Mouse (Mus musculus): ENCODE results near the gene Car12. TPM values are rescaled to one million over a fixed set of nuclear protein-coding genes. Genes with fewer than 3 reads are reported as not detected.

The Car12 gene
- polyA plus RNA-seq (2014; fragmentation: Nextera tagmentation; extraction: Ambion mirVana) = 2.6 and 3.3 TPM in 2 replicates

DNA sequence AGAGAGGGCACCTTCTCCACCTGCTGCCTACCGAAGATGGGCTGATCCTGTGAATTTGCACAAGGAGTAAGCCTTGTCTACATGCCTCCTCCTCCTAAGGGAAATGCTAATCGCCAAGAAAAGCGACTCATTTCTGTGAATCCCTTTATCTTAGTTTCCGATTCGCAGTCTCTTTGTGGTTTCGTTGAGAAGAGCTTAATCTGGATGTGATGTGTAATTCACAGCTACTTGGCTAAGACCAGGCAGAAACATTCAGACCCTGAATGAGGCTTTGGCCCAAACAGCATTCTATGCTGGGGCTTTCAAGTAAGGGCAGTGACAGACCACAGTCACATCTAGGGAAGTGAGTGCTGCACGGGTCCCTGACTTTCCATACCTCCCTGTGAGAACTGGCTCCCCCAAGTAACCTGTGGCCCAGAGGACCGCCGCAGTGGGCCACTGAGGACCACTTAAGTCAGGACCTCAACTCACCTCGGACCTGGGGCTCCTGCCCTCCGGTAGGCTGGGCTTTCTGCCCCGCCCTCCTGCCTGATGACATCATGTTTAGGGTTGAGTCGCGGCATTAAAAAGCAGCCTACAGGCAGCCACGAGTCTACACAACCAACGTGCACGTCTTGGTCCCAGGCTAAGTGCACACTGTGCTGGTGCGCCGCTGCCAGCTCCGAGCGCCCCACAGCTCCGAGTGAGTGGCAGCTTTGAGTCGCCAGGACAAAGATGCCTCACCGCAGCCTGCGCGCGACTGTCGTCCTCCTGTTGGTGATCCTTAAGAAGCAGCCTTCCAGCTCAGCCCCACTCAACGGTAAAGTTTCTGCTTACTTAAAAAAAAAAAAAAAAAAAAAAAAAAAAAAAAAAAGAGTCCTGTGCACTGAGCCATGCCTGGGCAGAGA lies at the start of gene Car12:
Gene Car12 (plus strand): TSS at position 552 of the 887 bp plus-strand sequence.
- peak within 1 kb of the TSS; percentile 61 for H3K4me2 ChIP-seq (ENCODE audit: low read length)
- peak; percentile 83 for ATAC-seq
- peaks cover 18% of the 10 kb centered on the region for H3K4me1 ChIP-seq (ENCODE audit: control insufficient read depth, insufficient read depth, low read length)
- H3K9me3 ChIP-seq (replicated peaks; ENCODE audit: control insufficient read depth, low read length) = no peaks in the 10 kb centered on the region
- no peaks in the 10 kb centered on the region for H3K27me3 ChIP-seq (replicated peaks; ENCODE audit: control insufficient read depth, insufficient read depth, low read length)
- 13% methylated on average over 29 of the region's 29 CpGs for WGBS
- no peak within 1 kb of the TSS for H3K27ac ChIP-seq (ENCODE audit: low read depth, low read length)
- H3K9ac ChIP-seq (ENCODE audit: low read length) = peak within 1 kb of the TSS; percentile 49; the same call in 1 of the 2 replicates
- DNase-seq (ENCODE audit: low spot score) = peak; percentile 64
- no peaks in the 10 kb centered on the region for H3K36me3 ChIP-seq (ENCODE audit: control insufficient read depth, insufficient read depth, low read length)
- peak within 1 kb of the TSS; percentile 31 for H3K4me3 ChIP-seq (ENCODE audit: low read depth, low read length)

DNA sequence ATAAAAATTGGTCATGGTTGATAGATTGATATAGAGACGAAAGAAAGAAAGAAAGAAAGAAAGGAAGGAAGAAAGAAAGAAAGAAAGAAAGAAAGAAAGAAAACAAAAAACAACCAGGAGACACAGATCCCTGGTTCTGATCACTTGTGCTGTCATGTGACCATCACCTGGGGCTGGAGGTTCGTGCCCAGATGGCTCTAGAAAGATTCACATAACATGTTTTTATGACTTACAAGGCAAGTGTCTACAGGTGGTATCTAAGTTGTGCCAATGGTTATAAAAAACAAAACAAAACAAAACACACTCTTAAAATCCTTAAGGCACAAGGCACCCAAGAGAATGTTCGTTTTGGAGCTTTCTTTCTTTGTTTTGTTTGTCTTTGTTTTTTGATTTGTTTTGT lies 49.7 kb upstream of the Car12 start:
- no peak for ATAC-seq

DNA sequence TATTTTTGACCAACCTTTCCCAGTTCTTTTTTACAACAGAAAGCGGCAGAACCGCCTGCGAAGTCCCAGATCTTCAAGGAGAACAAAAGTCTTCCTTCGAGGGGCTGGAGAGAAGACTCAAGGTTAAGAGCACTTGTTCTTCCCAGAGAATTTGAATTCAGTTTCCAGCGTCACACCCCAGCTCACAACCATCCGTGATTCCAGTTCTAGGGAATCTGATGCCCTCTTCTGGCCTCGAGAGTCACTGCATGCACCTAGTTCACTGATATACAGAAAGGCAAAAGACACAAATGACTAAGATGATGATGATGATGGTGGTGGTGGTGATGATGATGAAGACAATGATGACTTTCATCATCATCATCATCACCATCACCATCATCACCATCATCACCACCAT lies 48.9 kb upstream of the Car12 start:
- Histone ChIP-seq H3K9me3 (replicated peaks; ENCODE audit: control insufficient read depth, low read length) (no peaks in the 10 kb centered on the region), H3K4me1 (ENCODE audit: control insufficient read depth, insufficient read depth, low read length) (no peaks in the 10 kb centered on the region), H3K27me3 (replicated peaks; ENCODE audit: control insufficient read depth, insufficient read depth, low read length) (no peaks in the 10 kb centered on the region), H3K36me3 (ENCODE audit: control insufficient read depth, insufficient read depth, low read length) (no peaks in the 10 kb centered on the region), H3K27ac (ENCODE audit: low read depth, low read length) (no peak overlapping the region), H3K4me2 (ENCODE audit: low read length) (no peak overlapping the region), H3K9ac (ENCODE audit: low read length) (no peak overlapping the region), H3K4me3 (ENCODE audit: low read depth, low read length) (no peak overlapping the region)
- DNase-seq (ENCODE audit: low spot score) (no peak), ATAC-seq (no peak)
- WGBS = 87% methylated on average over 7 of the region's 7 CpGs

More for the DNA sequence above, 49.7 kb upstream of the Car12 start:
- H3K27me3 ChIP-seq (replicated peaks; ENCODE audit: control insufficient read depth, insufficient read depth, low read length) = no peaks in the 10 kb centered on the region
- no peaks in the 10 kb centered on the region for H3K36me3 ChIP-seq (ENCODE audit: control insufficient read depth, insufficient read depth, low read length)
- no peaks in the 10 kb centered on the region for H3K9me3 ChIP-seq (replicated peaks; ENCODE audit: control insufficient read depth, low read length)
- no peak overlapping the region for H3K9ac ChIP-seq (ENCODE audit: low read length)
- no peaks in the 10 kb centered on the region for H3K4me1 ChIP-seq (ENCODE audit: control insufficient read depth, insufficient read depth, low read length)
- 79% methylated on average over 3 of the region's 3 CpGs for whole genome bisulfite sequencing
- H3K4me2 ChIP-seq (ENCODE audit: low read length) = no peak overlapping the region
- no peak overlapping the region for H3K4me3 ChIP-seq (ENCODE audit: low read depth, low read length)
- no peak for DNase-seq (ENCODE audit: low spot score)
- H3K27ac ChIP-seq (ENCODE audit: low read depth, low read length) = no peak overlapping the region

DNA sequence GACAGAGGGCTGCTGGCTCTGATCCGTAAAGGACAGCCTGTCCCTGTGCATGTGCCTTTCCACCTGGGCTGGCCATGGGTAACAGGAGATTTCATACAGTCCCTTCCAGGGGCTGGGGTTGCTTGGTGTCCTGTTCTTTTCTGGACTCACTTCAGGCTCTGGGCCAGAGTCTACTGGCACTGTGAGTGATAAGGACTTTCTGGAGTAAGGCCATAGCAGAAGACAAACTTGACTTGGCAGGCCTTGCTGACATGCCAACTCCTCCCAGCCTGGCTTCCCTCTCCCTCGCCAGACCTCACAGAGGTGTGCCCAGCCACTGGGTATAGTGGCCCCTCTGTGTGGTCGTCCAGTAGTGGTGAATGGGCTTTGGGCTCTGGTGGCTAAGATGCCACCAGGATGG lies 47.3 kb upstream of the Car12 start:
- H3K9ac ChIP-seq (ENCODE audit: low read length) = no peak overlapping the region
- H3K4me3 ChIP-seq (ENCODE audit: low read depth, low read length) = no peak overlapping the region
- no peak overlapping the region for H3K4me2 ChIP-seq (ENCODE audit: low read length)
- no peaks in the 10 kb centered on the region for H3K27me3 ChIP-seq (replicated peaks; ENCODE audit: control insufficient read depth, insufficient read depth, low read length)
- DNase-seq (ENCODE audit: low spot score) (no peak), ATAC-seq (no peak)
- no peaks in the 10 kb centered on the region for H3K36me3 ChIP-seq (ENCODE audit: control insufficient read depth, insufficient read depth, low read length)
- no peaks in the 10 kb centered on the region for H3K4me1 ChIP-seq (ENCODE audit: control insufficient read depth, insufficient read depth, low read length)
- no peak overlapping the region for H3K27ac ChIP-seq (ENCODE audit: low read depth, low read length)
- 91% methylated on average over 3 of the region's 3 CpGs for WGBS
- H3K9me3 ChIP-seq (replicated peaks; ENCODE audit: control insufficient read depth, low read length) = no peaks in the 10 kb centered on the region

DNA sequence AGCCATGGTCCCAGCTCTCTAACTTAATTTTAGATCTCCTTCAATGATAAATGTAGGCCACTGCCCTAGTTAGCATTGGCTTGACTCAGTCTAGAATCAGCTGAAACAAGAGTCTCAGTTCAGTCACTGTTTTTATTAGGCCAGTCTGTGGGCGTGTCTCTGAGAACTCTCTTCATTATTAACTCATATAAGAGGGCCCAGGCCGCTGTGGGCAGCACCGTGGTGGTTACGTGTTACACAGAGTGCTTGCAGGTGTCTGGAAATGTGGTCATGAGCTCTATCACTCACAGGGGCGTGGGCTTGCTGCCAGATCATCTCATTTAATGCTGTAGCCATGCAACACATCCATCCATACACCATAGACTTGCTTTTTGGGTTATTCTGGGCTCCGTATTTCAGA lies 46.4 kb upstream of the Car12 start:
- Histone ChIP-seq H3K36me3 (ENCODE audit: control insufficient read depth, insufficient read depth, low read length) (no peaks in the 10 kb centered on the region), H3K4me2 (ENCODE audit: low read length) (no peak overlapping the region), H3K9me3 (replicated peaks; ENCODE audit: control insufficient read depth, low read length) (no peaks in the 10 kb centered on the region), H3K4me1 (ENCODE audit: control insufficient read depth, insufficient read depth, low read length) (no peaks in the 10 kb centered on the region), H3K9ac (ENCODE audit: low read length) (no peak overlapping the region), H3K4me3 (ENCODE audit: low read depth, low read length) (no peak overlapping the region), H3K27me3 (replicated peaks; ENCODE audit: control insufficient read depth, insufficient read depth, low read length) (no peaks in the 10 kb centered on the region), H3K27ac (ENCODE audit: low read depth, low read length) (no peak overlapping the region)
- ATAC-seq (no peak), DNase-seq (ENCODE audit: low spot score) (no peak)
- 72% methylated on average over 6 of the region's 6 CpGs for WGBS

DNA sequence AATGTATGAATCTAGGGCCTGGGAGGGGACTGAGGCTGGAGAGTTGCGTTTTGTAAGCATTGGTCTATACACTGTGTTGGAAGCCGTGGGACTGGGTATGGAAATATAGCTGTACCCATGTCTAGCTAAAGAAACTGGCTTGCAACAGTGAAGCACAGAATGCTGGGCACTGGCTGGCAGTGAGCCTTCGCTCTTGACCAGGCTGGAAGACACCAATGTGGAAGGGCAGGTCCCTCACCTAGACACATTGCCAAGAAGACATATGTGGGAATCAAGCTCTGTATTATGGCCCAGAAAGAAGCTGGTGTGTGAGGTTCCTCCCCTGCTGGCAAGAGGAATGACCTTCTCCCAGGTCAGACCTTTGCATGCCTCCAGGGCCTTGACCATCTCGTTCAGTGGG lies 45.6 kb upstream of the Car12 start:
- ATAC-seq = no peak
- Histone ChIP-seq H3K4me3 (ENCODE audit: low read depth, low read length) (no peak overlapping the region), H3K4me2 (ENCODE audit: low read length) (no peak overlapping the region), H3K27ac (ENCODE audit: low read depth, low read length) (no peak overlapping the region), H3K27me3 (replicated peaks; ENCODE audit: control insufficient read depth, insufficient read depth, low read length) (no peaks in the 10 kb centered on the region), H3K4me1 (ENCODE audit: control insufficient read depth, insufficient read depth, low read length) (no peaks in the 10 kb centered on the region), H3K9ac (ENCODE audit: low read length) (no peak overlapping the region), H3K9me3 (replicated peaks; ENCODE audit: control insufficient read depth, low read length) (no peaks in the 10 kb centered on the region), H3K36me3 (ENCODE audit: control insufficient read depth, insufficient read depth, low read length) (no peaks in the 10 kb centered on the region)
- WGBS = 91% methylated on average over 4 of the region's 4 CpGs
- DNase-seq (ENCODE audit: low spot score) = no peak

DNA sequence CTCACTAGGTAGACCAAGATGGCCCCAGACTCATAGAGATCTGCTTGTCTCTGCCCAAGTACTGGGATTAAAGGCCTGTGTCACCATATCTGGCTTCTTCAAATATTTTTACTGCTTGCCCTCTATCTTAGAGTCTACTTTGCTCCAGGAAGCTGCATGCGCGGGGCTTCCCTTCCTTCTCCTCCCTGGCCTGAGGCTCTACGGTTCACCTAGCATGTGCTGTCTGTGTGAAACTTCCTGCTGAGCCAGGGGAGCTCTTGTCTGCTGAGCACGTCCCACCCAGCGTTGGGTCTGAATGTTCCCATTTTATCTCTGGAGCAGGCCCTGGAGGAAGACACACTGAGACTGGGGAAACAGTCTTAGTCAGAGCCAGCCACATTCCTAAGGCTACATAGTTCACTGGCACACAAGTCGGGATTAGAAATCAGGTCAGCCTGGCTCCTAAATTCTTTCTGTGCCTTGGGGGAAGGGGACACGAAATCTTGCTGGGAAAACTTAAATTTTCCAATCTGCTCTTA lies 43.9 kb upstream of the Car12 start:
- Histone ChIP-seq H3K27ac (ENCODE audit: low read depth, low read length) (no peak overlapping the region), H3K4me1 (ENCODE audit: control insufficient read depth, insufficient read depth, low read length) (no peaks in the 10 kb centered on the region), H3K9ac (ENCODE audit: low read length) (no peak overlapping the region), H3K36me3 (ENCODE audit: control insufficient read depth, insufficient read depth, low read length) (no peaks in the 10 kb centered on the region), H3K9me3 (replicated peaks; ENCODE audit: control insufficient read depth, low read length) (no peaks in the 10 kb centered on the region), H3K27me3 (replicated peaks; ENCODE audit: control insufficient read depth, insufficient read depth, low read length) (no peaks in the 10 kb centered on the region), H3K4me3 (ENCODE audit: low read depth, low read length) (no peak overlapping the region), H3K4me2 (ENCODE audit: low read length) (no peak overlapping the region)
- ATAC-seq (no peak), DNase-seq (ENCODE audit: low spot score) (no peak)
- WGBS = 70% methylated on average over 7 of the region's 7 CpGs

DNA sequence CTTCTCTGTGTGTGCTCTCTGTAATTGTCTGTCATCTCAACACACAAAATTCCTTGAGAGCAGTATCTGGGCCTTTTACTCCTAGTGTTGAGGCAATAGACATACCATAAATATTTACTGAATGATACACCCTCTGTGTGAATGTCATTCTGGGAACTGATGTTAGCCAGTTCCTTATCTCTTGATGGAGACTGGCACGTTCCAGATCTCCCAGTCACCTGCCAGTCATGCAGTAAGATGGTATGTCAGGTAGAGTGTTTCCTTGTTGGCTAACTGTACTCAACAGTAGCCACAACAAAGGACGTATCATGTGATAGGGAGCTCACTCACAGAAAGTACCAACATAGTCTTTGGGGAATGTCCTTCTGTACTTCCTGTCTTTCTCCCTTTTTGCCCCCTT lies 39.7 kb upstream of the Car12 start:
- WGBS = 80% methylated on average over 2 of the region's 2 CpGs
- H3K27ac ChIP-seq (ENCODE audit: low read depth, low read length) = no peak overlapping the region
- no peaks in the 10 kb centered on the region for H3K9me3 ChIP-seq (replicated peaks; ENCODE audit: control insufficient read depth, low read length)
- H3K27me3 ChIP-seq (replicated peaks; ENCODE audit: control insufficient read depth, insufficient read depth, low read length) = no peaks in the 10 kb centered on the region
- H3K4me2 ChIP-seq (ENCODE audit: low read length) = no peak overlapping the region
- ATAC-seq = no peak
- no peak overlapping the region for H3K4me3 ChIP-seq (ENCODE audit: low read depth, low read length)
- H3K36me3 ChIP-seq (ENCODE audit: control insufficient read depth, insufficient read depth, low read length) = no peaks in the 10 kb centered on the region
- no peaks in the 10 kb centered on the region for H3K4me1 ChIP-seq (ENCODE audit: control insufficient read depth, insufficient read depth, low read length)
- DNase-seq (ENCODE audit: low spot score) = no peak
- no peak overlapping the region for H3K9ac ChIP-seq (ENCODE audit: low read length)

DNA sequence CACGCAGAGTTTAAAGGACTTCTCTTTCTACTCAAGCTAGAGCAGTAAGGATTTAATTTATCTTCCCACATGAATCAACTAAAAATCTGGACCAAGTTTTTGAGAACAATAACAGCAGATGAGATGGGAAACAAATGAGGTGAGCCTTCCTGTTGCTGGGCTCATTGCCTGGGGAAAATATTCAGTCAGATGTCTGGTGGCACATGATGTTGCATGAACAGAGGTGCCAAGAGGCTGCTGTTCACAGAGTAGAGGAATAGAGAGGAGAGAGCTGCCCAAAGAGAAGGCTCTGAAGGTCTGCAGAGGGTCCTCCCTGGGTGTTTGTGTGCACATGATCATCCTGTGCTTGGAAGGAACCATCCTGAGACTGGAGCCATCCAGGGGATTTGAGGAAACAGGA lies 37.9 kb upstream of the Car12 start:
- WGBS = 98% methylated on average over 1 of the region's 1 CpGs
- no peak for ATAC-seq
- no peaks in the 10 kb centered on the region for H3K36me3 ChIP-seq (ENCODE audit: control insufficient read depth, insufficient read depth, low read length)
- no peak for DNase-seq (ENCODE audit: low spot score)
- no peaks in the 10 kb centered on the region for H3K27me3 ChIP-seq (replicated peaks; ENCODE audit: control insufficient read depth, insufficient read depth, low read length)
- H3K9ac ChIP-seq (ENCODE audit: low read length) = no peak overlapping the region
- H3K9me3 ChIP-seq (replicated peaks; ENCODE audit: control insufficient read depth, low read length) = no peaks in the 10 kb centered on the region
- H3K4me2 ChIP-seq (ENCODE audit: low read length) = no peak overlapping the region
- H3K4me3 ChIP-seq (ENCODE audit: low read depth, low read length) = no peak overlapping the region
- no peaks in the 10 kb centered on the region for H3K4me1 ChIP-seq (ENCODE audit: control insufficient read depth, insufficient read depth, low read length)
- no peak overlapping the region for H3K27ac ChIP-seq (ENCODE audit: low read depth, low read length)

Measured in forebrain, embryonic 14.5 days (tissue).